Mouse (Mus musculus): ENCODE measurements at regions not wholly inside any gene's neighbourhood (a gene's known extent, or its start where the extent isn't known, plus 50 kb on each side); places are given as distances from the start of the nearest gene placed in this dataset.

- peak; percentile 42 for DNase-seq
These were observed 216.0 kb upstream of the Fut9 start for GRCm38 (mm10) chr4:26016071-26016470.

- no peak for DNase-seq
These were observed 200.3 kb upstream of the Fut9 start for GRCm38 (mm10) chr4:26000364-26000763.

GRCm38 (mm10) chr4:25998561-25998960 lies 198.5 kb upstream of the Fut9 start:
- no peak for DNase-seq

GRCm38 (mm10) chr4:25955696-25956348 lies 155.8 kb upstream of the Fut9 start:
- DNase-seq: no peak

GRCm38 (mm10) chr4:25932546-25932945 lies 132.5 kb upstream of the Fut9 start:
- peak; percentile 3 for DNase-seq

- no peak for DNase-seq
These were observed 95.4 kb upstream of the Fut9 start for GRCm38 (mm10) chr4:25895381-25895980.

- no peak for DNase-seq
These were observed 92.0 kb upstream of the Fut9 start for GRCm38 (mm10) chr4:25891888-25892661.
